Mouse (Mus musculus): Measurements from ENCODE around the gene Anapc1.

GRCm38 (mm10) chr2:128694548-128694947, 7.4 kb upstream of the Anapc1 start:
- TF ChIP-seq CTCF (IDR thresholded peaks at IDR 0.05; ENCODE audit: borderline replicate concordance, insufficient read depth, low read length) (no peak), POLR2A (IDR thresholded peaks at IDR 0.05; ENCODE audit: low read depth, low read length) (no peak)

All from embryonic fibroblast, embryonic 13.5 days (primary cell).